Mouse (Mus musculus) adrenal gland, adult 8-10 months (tissue): ENCODE results near the gene Fam83d. TPM values are rescaled to one million over a fixed set of nuclear protein-coding genes. Genes with fewer than 3 reads are reported as not detected.

Experiments used
- DNase-seq: peaks from one replicate; pipeline ENCODE4 v3.0.0; 2022
- microRNA-seq, 2 experiments: library from miRNA; unstranded; fragments of <30 nt; microRNA quantifications; one replicate each; pipeline ENCODE4 v1.2.0; 2022
- total RNA-seq, 4 experiments: library from RNA; stranded (reverse); gene quantifications; 2 replicates each; pipeline ENCODE4 v1.2.4; 2022

Fam83d gene
- total RNA-seq, 4 experiments from 2014 or later = 0.49 to 0.80 (median 0.65) TPM

DNA sequence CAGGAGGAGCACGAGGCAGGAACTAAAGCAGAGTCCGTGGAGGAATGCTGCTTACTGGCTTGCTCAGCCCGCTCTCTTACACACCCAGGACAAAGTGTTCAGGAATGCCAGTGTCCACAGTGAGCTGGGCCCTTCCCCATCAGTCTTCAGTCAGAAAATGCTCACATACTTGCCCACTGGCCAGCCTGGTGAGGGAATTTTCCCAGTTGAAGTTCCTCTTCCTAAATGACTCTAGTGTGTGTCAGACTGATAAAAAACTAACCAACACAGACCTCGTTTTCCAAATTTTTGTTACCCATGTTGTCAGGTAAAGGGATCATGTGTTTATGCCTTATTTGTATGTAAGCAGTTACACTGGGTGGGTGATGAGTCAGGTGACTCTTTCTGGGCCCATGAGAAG lies 48.3 kb downstream of the Fam83d start:
- DNase-seq = no peak

- DNase-seq = no peak
These were observed 49.8 kb downstream of the Fam83d start for GRCm38 (mm10) chr2:158817708-158818107.

GRCm38 (mm10) chr2:158828124-158828523 lies 60.2 kb downstream of the Fam83d start:
- DNase-seq = no peak

DNA sequence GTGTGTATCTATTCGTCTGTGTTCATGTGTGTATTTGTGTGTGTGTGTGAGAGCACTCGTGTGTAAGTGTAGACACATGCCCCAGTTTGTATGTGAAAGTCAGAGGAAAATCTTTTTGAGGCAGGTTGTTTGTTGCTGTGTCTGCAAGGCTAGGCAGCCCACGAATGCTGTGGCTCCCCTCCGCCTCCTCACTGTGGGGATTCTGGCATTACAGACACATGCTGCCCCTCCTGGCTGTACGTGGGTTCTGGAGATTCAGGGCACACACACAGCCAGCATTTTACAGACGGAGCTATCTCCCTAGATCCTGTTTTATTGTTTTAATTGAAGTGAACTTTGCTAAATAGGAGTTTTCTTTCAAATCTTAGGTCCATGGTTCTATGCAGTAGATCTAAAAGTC lies 61.9 kb downstream of the Fam83d start:
- DNase-seq = no peak

DNA sequence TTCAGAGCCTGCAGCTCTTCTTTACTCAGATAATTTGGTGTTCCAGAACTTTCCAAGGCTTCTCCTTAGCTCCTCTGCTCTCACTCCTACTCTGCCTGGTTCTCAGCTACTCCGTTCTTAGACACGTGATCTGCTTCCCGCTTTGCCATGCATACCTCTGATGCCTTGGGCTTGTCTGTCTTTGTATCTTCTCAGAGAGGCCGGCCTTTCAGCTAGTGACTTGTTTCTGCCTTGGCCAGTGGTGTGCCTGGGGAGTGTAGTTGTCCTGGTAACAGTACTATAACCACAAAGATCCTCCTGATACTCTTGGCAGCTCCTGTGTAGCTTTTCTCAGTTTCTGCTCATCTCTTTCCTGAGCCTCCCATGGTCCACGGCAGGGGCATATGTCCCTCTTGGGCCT lies 65.3 kb downstream of the Fam83d start:
- no peak for DNase-seq

GRCm38 (mm10) chr2:158833645-158834044 lies 65.8 kb downstream of the Fam83d start:
- no peak for DNase-seq

Small RNAs within 50 kb of the gene (microRNA-seq; reads per million reads assigned to microRNA genes)
- gene Gm26141 = 0 reads per million in 2 experiments

Other genes with a start within 250 kb of the Fam83d start
- gene Slc32a1, start 157.3 kb upstream of the Fam83d start, total RNA-seq = under 1 TPM in 2 of 4 experiments, not detected in 2; 0.11 to 0.17 TPM
- gene Actr5, start 143.2 kb upstream of the Fam83d start, total RNA-seq = 10 to 100 TPM; 13.2 to 19.7 (median 14.6) TPM
- 10 to 100 TPM in 3 of 4 experiments, 1 to 10 TPM in 1; 9.9 to 13.8 (median 11.1) TPM for gene Ppp1r16b, start 102.7 kb upstream of the Fam83d start, total RNA-seq
- gene Dhx35, start 26.7 kb downstream of the Fam83d start, total RNA-seq = 10 to 100 TPM; 12.7 to 24.7 (median 17.1) TPM